Mouse (Mus musculus): Measurements from ENCODE around the gene Olfr974. TPM values are rescaled to one million over a fixed set of nuclear protein-coding genes. Genes with fewer than 3 reads are reported as not detected.
"Not testable (repeated sequence)": the region's sequence is repeated elsewhere in the genome, so short reads cannot be mapped to it uniquely, and the experiment has no call there.

The Olfr974 gene
- total RNA-seq (2021): not detected
- long read RNA-seq, experiment 1: 0 reads
- long read RNA-seq, experiment 2: 0 reads

- DNase-seq (ENCODE audit: low spot score in 2 of 2): no peak
- Histone ChIP-seq H3K27ac (no peak within 1 kb of the TSS), H3K4me3 (no peak within 1 kb of the TSS)
- TF ChIP-seq CTCF (conservative IDR thresholded peaks at IDR 0.05): no peak
These were observed at the start of gene Olfr974 for GRCm38 (mm10) chr9:39937201-39937600. Olfr974 (plus strand) TSS chr9:39937501.

GRCm38 (mm10) chr9:39905106-39905505, 32.2 kb upstream of the Olfr974 start:
- no peak for DNase-seq (ENCODE audit: low spot score in 2 of 2)
- TF ChIP-seq CTCF (conservative IDR thresholded peaks at IDR 0.05): no peak
- Histone ChIP-seq H3K4me3 (no peak overlapping the region), H3K27ac (no peak overlapping the region)

GRCm38 (mm10) chr9:39907036-39907435, 30.3 kb upstream of the Olfr974 start, which contains the start of gene Olfr229:
Olfr229 (plus strand) TSS chr9:39907336.
- no peak within 1 kb of the TSS for H3K4me3 ChIP-seq
- H3K27ac ChIP-seq: no peak within 1 kb of the TSS
- no peak for DNase-seq (ENCODE audit: low spot score in 2 of 2)
- TF ChIP-seq CTCF (conservative IDR thresholded peaks at IDR 0.05): no peak

GRCm38 (mm10) chr9:39909939-39910338, 27.4 kb upstream of the Olfr974 start:
- DNase-seq (ENCODE audit: low spot score in 2 of 2): no peak
- Histone ChIP-seq H3K27ac (no peak overlapping the region), H3K4me3 (no peak overlapping the region)
- TF ChIP-seq CTCF (conservative IDR thresholded peaks at IDR 0.05): no peak

- not testable (repeated sequence) for H3K27ac ChIP-seq; H3K4me3 ChIP-seq; DNase-seq (ENCODE audit: low spot score in 2 of 2)
These were observed 9.1 kb upstream of the Olfr974 start for GRCm38 (mm10) chr9:39927975-39928836.

- not testable (repeated sequence) for H3K4me3 ChIP-seq; DNase-seq (ENCODE audit: low spot score in 2 of 2); H3K27ac ChIP-seq
These were observed 8.5 kb upstream of the Olfr974 start for GRCm38 (mm10) chr9:39928837-39929236.

GRCm38 (mm10) chr9:39951946-39952345, 14.6 kb downstream of the Olfr974 start, which contains the start of gene Olfr975:
Olfr975 (minus strand) TSS chr9:39952046.
- no peak for TF ChIP-seq CTCF (conservative IDR thresholded peaks at IDR 0.05)
- Histone ChIP-seq H3K27ac (no peak within 1 kb of the TSS), H3K4me3 (no peak within 1 kb of the TSS)
- DNase-seq (ENCODE audit: low spot score in 2 of 2): no peak

GRCm38 (mm10) chr9:39961033-39961432, 23.7 kb downstream of the Olfr974 start, which contains the start of gene Olfr976:
Olfr976 (minus strand) TSS chr9:39961133.
- H3K27ac ChIP-seq; DNase-seq (ENCODE audit: low spot score in 2 of 2); H3K4me3 ChIP-seq: not testable (repeated sequence)

GRCm38 (mm10) chr9:39976581-39977145, 39.4 kb downstream of the Olfr974 start:
- not testable (repeated sequence) for DNase-seq (ENCODE audit: low spot score in 2 of 2); H3K27ac ChIP-seq; H3K4me3 ChIP-seq

GRCm38 (mm10) chr9:39991813-39992212, 54.5 kb downstream of the Olfr974 start, which contains the start of gene Olfr978:
Olfr978 (plus strand) TSS chr9:39992113.
- no peak for TF ChIP-seq CTCF (conservative IDR thresholded peaks at IDR 0.05)
- DNase-seq (ENCODE audit: low spot score in 2 of 2): no peak
- H3K27ac ChIP-seq: no peak within 1 kb of the TSS
- H3K4me3 ChIP-seq: no peak within 1 kb of the TSS

Other genes with a start within 250 kb of the Olfr974 start
- gene Olfr149, start 230.4 kb upstream of the Olfr974 start, total RNA-seq (2021): not detected
- gene Olfr965, start 226.1 kb upstream of the Olfr974 start, total RNA-seq (2021): not detected
- not detected for gene Olfr150, start 206.5 kb upstream of the Olfr974 start, total RNA-seq (2021)
- under 1 TPM in 1 of 2 experiments, not detected in 1; 0.41 TPM for gene Olfr967, start 191.3 kb upstream of the Olfr974 start, total RNA-seq (2021)
- gene Olfr968, start 154.2 kb upstream of the Olfr974 start, total RNA-seq (2021): not detected
- gene Olfr969, start 146.6 kb upstream of the Olfr974 start, total RNA-seq (2021): not detected
- not detected for gene Olfr970, start 128.6 kb upstream of the Olfr974 start, total RNA-seq (2021)
- gene Olfr971, start 100.6 kb upstream of the Olfr974 start, total RNA-seq (2021): not detected
- not detected for gene Olfr972, start 71.1 kb upstream of the Olfr974 start, total RNA-seq (2021)
- gene Olfr229, start 30.2 kb upstream of the Olfr974 start, total RNA-seq (2021): not detected
- not detected for gene Olfr975, start 14.5 kb downstream of the Olfr974 start, total RNA-seq (2021)
- not detected for gene Olfr976, start 23.6 kb downstream of the Olfr974 start, total RNA-seq (2021)
- not detected for gene Olfr978, start 54.6 kb downstream of the Olfr974 start, total RNA-seq (2021)
- not detected for gene Olfr979, start 66.0 kb downstream of the Olfr974 start, total RNA-seq (2021)
- not detected for gene Olfr980, start 72.1 kb downstream of the Olfr974 start, total RNA-seq (2021)
- not detected for gene Olfr981, start 84.0 kb downstream of the Olfr974 start, total RNA-seq (2021)
- gene Olfr982, start 136.3 kb downstream of the Olfr974 start, total RNA-seq (2021): not detected
- gene Olfr983, start 156.1 kb downstream of the Olfr974 start, total RNA-seq (2021): not detected
- gene Olfr984, start 176.7 kb downstream of the Olfr974 start, total RNA-seq (2021): not detected
- not detected for gene Olfr985, start 192.7 kb downstream of the Olfr974 start, total RNA-seq (2021)
- not detected for gene Tmem225, start 210.6 kb downstream of the Olfr974 start, total RNA-seq (2021)
- gene Olfr986, start 243.4 kb downstream of the Olfr974 start, total RNA-seq (2021): not detected

Measured in layer of hippocampus, adult 2 months (tissue).